Mouse (Mus musculus) liver, adult (tissue): ENCODE measurements around the gene Vmn2r71.

Source experiments
- GATA4 ChIP-seq: IDR thresholded peaks from 2 replicates; pipeline ENCODE4 v1.6.1; 2014; ENCODE audit warnings: mild to moderate bottlenecking, low read length; ENCODE audit not compliant: insufficient replicate concordance

The Vmn2r71 gene

DNA sequence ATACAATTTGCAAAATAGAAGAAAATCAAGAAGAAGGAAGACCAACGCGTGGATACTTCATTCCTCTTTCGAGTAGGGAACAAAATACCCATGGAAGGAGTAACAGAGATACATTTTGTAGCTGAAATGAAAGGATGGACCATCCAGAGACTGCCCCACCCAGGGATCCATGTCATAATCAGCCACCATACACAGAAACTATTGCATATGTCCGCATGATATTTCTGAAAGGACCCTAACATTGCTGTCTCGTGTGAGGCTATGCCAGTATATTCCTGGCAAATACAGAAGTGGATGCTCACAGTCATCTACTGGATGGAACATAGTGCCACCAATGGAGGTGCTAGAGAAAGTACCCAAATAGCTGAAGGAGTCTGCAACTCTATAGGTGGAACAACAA, at the start of gene Vmn2r71:
Gene Vmn2r71, plus strand, starts transcription at position 301 of the 400 bp plus-strand sequence.
- TF ChIP-seq GATA4 = no peak

- TF ChIP-seq GATA4 = no peak
These were observed 20.8 kb upstream of the Vmn2r71 start for GRCm38 (mm10) chr7:85542108-85542507.

GRCm38 (mm10) chr7:85543118-85543517, 19.8 kb upstream of the Vmn2r71 start:
- no peak for TF ChIP-seq GATA4

- no peak for TF ChIP-seq GATA4
These were observed 6.2 kb downstream of the Vmn2r71 start, which contains the start of gene Vmn2r70 for GRCm38 (mm10) chr7:85569092-85569491. Gene Vmn2r70, minus strand, starts transcription at chr7:85569192.
